Mouse (Mus musculus): ENCODE measurements at regions not wholly inside any gene's neighbourhood (a gene's known extent, or its start where the extent isn't known, plus 50 kb on each side); places are given as distances from the start of the nearest gene placed in this dataset.

GRCm38 (mm10) chr15:88469508-88470455, 130.3 kb upstream of the Zdhhc25 start:
- ATAC-seq (replicated peaks; ENCODE audit: insufficient number of reproducible peaks, low FRiP score, low TSS enrichment, low read depth) = no peak
- Histone ChIP-seq H3K9me3 (replicated peaks; ENCODE audit: control insufficient read depth, low read length) (no peaks in the 10 kb centered on the region), H3K4me3 (ENCODE audit: low read depth, low read length) (no peak overlapping the region), H3K27me3 (ENCODE audit: control insufficient read depth, insufficient read depth, low read length) (no peaks in the 10 kb centered on the region), H3K4me1 (ENCODE audit: control insufficient read depth, insufficient read depth, low read length) (no peaks in the 10 kb centered on the region), H3K36me3 (replicated peaks; ENCODE audit: control insufficient read depth, insufficient read depth, low read depth, low read length) (no peaks in the 10 kb centered on the region), H3K27ac (replicated peaks; ENCODE audit: low read depth, low read length) (no peak overlapping the region), H3K4me2 (ENCODE audit: low read depth, low read length) (no peak overlapping the region), H3K9ac (replicated peaks; ENCODE audit: low read length) (no peak overlapping the region)
- DNase-seq (ENCODE audit: low spot score) = no peak
- WGBS = 81% methylated on average over 15 of the region's 15 CpGs

- Histone ChIP-seq H3K4me1 (ENCODE audit: control insufficient read depth, insufficient read depth, low read length) (no peaks in the 10 kb centered on the region), H3K27me3 (ENCODE audit: control insufficient read depth, insufficient read depth, low read length) (no peaks in the 10 kb centered on the region), H3K9ac (replicated peaks; ENCODE audit: low read length) (no peak overlapping the region), H3K27ac (replicated peaks; ENCODE audit: low read depth, low read length) (no peak overlapping the region), H3K36me3 (replicated peaks; ENCODE audit: control insufficient read depth, insufficient read depth, low read depth, low read length) (no peaks in the 10 kb centered on the region), H3K4me2 (ENCODE audit: low read depth, low read length) (no peak overlapping the region), H3K9me3 (replicated peaks; ENCODE audit: control insufficient read depth, low read length) (no peaks in the 10 kb centered on the region), H3K4me3 (ENCODE audit: low read depth, low read length) (no peak overlapping the region)
- ATAC-seq (replicated peaks; ENCODE audit: insufficient number of reproducible peaks, low FRiP score, low TSS enrichment, low read depth) (no peak), DNase-seq (ENCODE audit: low spot score) (no peak)
- 70% methylated on average over 18 of the region's 18 CpGs for WGBS
Observed at GRCm38 (mm10) chr15:88472351-88473100, 127.6 kb upstream of the Zdhhc25 start.

- Histone ChIP-seq H3K4me1 (ENCODE audit: control insufficient read depth, insufficient read depth, low read length) (no peaks in the 10 kb centered on the region), H3K9me3 (replicated peaks; ENCODE audit: control insufficient read depth, low read length) (no peaks in the 10 kb centered on the region), H3K9ac (replicated peaks; ENCODE audit: low read length) (no peak overlapping the region), H3K36me3 (replicated peaks; ENCODE audit: control insufficient read depth, insufficient read depth, low read depth, low read length) (no peaks in the 10 kb centered on the region), H3K4me2 (ENCODE audit: low read depth, low read length) (no peak overlapping the region), H3K4me3 (ENCODE audit: low read depth, low read length) (no peak overlapping the region), H3K27me3 (ENCODE audit: control insufficient read depth, insufficient read depth, low read length) (no peaks in the 10 kb centered on the region), H3K27ac (replicated peaks; ENCODE audit: low read depth, low read length) (no peak overlapping the region)
- 61% methylated on average over 5 of the region's 5 CpGs for WGBS
- ATAC-seq (replicated peaks; ENCODE audit: insufficient number of reproducible peaks, low FRiP score, low TSS enrichment, low read depth) = no peak
- no peak for DNase-seq (ENCODE audit: low spot score)
Observed at GRCm38 (mm10) chr15:88473221-88473620, 126.9 kb upstream of the Zdhhc25 start.

- Histone ChIP-seq H3K4me1 (ENCODE audit: control insufficient read depth, insufficient read depth, low read length) (no peaks in the 10 kb centered on the region), H3K36me3 (replicated peaks; ENCODE audit: control insufficient read depth, insufficient read depth, low read depth, low read length) (no peaks in the 10 kb centered on the region), H3K4me3 (ENCODE audit: low read depth, low read length) (no peak overlapping the region), H3K9ac (replicated peaks; ENCODE audit: low read length) (no peak overlapping the region), H3K4me2 (ENCODE audit: low read depth, low read length) (no peak overlapping the region), H3K27ac (replicated peaks; ENCODE audit: low read depth, low read length) (no peak overlapping the region), H3K9me3 (replicated peaks; ENCODE audit: control insufficient read depth, low read length) (no peaks in the 10 kb centered on the region), H3K27me3 (ENCODE audit: control insufficient read depth, insufficient read depth, low read length) (no peaks in the 10 kb centered on the region)
- ATAC-seq (replicated peaks; ENCODE audit: insufficient number of reproducible peaks, low FRiP score, low TSS enrichment, low read depth) (no peak), DNase-seq (ENCODE audit: low spot score) (no peak)
- WGBS = 76% methylated on average over 6 of the region's 6 CpGs
Observed at GRCm38 (mm10) chr15:88483471-88483870, 116.6 kb upstream of the Zdhhc25 start.

- no peaks in the 10 kb centered on the region for H3K4me1 ChIP-seq (ENCODE audit: control insufficient read depth, insufficient read depth, low read length)
- no peak overlapping the region for H3K27ac ChIP-seq (replicated peaks; ENCODE audit: low read depth, low read length)
- H3K36me3 ChIP-seq (replicated peaks; ENCODE audit: control insufficient read depth, insufficient read depth, low read depth, low read length) = no peaks in the 10 kb centered on the region
- 90% methylated on average over 7 of the region's 7 CpGs for WGBS
- H3K4me3 ChIP-seq (ENCODE audit: low read depth, low read length) = no peak overlapping the region
- ATAC-seq (replicated peaks; ENCODE audit: insufficient number of reproducible peaks, low FRiP score, low TSS enrichment, low read depth) (no peak), DNase-seq (ENCODE audit: low spot score) (no peak)
- no peak overlapping the region for H3K4me2 ChIP-seq (ENCODE audit: low read depth, low read length)
- H3K9ac ChIP-seq (replicated peaks; ENCODE audit: low read length) = no peak overlapping the region
- no peaks in the 10 kb centered on the region for H3K27me3 ChIP-seq (ENCODE audit: control insufficient read depth, insufficient read depth, low read length)
- no peaks in the 10 kb centered on the region for H3K9me3 ChIP-seq (replicated peaks; ENCODE audit: control insufficient read depth, low read length)
Observed at GRCm38 (mm10) chr15:88489715-88490114, 110.4 kb upstream of the Zdhhc25 start.

- Histone ChIP-seq H3K27me3 (ENCODE audit: control insufficient read depth, insufficient read depth, low read length) (no peaks in the 10 kb centered on the region), H3K27ac (replicated peaks; ENCODE audit: low read depth, low read length) (no peak overlapping the region), H3K4me3 (ENCODE audit: low read depth, low read length) (no peak overlapping the region), H3K9me3 (replicated peaks; ENCODE audit: control insufficient read depth, low read length) (no peaks in the 10 kb centered on the region), H3K36me3 (replicated peaks; ENCODE audit: control insufficient read depth, insufficient read depth, low read depth, low read length) (no peaks in the 10 kb centered on the region), H3K4me2 (ENCODE audit: low read depth, low read length) (no peak overlapping the region), H3K9ac (replicated peaks; ENCODE audit: low read length) (no peak overlapping the region), H3K4me1 (ENCODE audit: control insufficient read depth, insufficient read depth, low read length) (no peaks in the 10 kb centered on the region)
- ATAC-seq (replicated peaks; ENCODE audit: insufficient number of reproducible peaks, low FRiP score, low TSS enrichment, low read depth) (no peak), DNase-seq (ENCODE audit: low spot score) (no peak)
- WGBS = 59% methylated on average over 12 of the region's 12 CpGs
Observed at GRCm38 (mm10) chr15:88490316-88491090, 109.6 kb upstream of the Zdhhc25 start.

- no peaks in the 10 kb centered on the region for H3K4me1 ChIP-seq (ENCODE audit: control insufficient read depth, insufficient read depth, low read length)
- 54% methylated on average over 5 of the region's 5 CpGs for WGBS
- H3K9me3 ChIP-seq (replicated peaks; ENCODE audit: control insufficient read depth, low read length) = no peaks in the 10 kb centered on the region
- H3K4me2 ChIP-seq (ENCODE audit: low read depth, low read length) = no peak overlapping the region
- no peaks in the 10 kb centered on the region for H3K36me3 ChIP-seq (replicated peaks; ENCODE audit: control insufficient read depth, insufficient read depth, low read depth, low read length)
- H3K4me3 ChIP-seq (ENCODE audit: low read depth, low read length) = no peak overlapping the region
- DNase-seq (ENCODE audit: low spot score) = no peak
- H3K27me3 ChIP-seq (ENCODE audit: control insufficient read depth, insufficient read depth, low read length) = no peaks in the 10 kb centered on the region
- no peak overlapping the region for H3K27ac ChIP-seq (replicated peaks; ENCODE audit: low read depth, low read length)
- no peak overlapping the region for H3K9ac ChIP-seq (replicated peaks; ENCODE audit: low read length)
- no peak for ATAC-seq (replicated peaks; ENCODE audit: insufficient number of reproducible peaks, low FRiP score, low TSS enrichment, low read depth)
Observed at GRCm38 (mm10) chr15:88491091-88491366, 109.1 kb upstream of the Zdhhc25 start.

Measured in embryonic facial prominence, embryonic 11.5 days (tissue).